Comparison of ENCODE assay signal across 19 mouse cellular contexts in the genomic region with DNA sequence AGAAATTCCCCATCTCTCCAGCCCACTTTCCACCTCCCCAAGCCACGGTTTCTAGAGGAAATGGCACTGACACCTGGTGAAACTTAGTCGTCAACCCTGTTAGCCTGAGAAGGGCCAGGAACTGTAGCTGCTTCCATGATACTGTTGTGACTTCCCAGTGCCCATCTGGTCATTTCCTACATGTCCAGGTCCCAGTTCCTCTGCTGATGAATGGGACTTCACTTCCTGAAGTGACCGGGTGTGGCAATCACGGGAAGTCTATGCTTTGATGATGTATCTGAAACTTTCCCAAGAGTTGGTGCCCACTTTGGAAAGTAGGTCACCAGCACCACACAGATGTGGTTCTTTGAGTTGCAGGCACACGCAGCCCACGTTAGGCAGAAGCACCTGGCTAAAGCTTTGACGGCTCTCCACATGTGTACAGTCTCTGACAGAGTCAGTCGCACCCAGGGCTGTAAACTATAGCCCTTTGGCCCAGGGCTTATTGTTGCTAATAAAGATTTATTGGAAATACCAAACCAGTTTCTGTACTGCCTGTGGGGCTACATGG. TPM values are rescaled to one million over a fixed set of nuclear protein-coding genes. Genes with fewer than 3 reads are reported as not detected.
DNase-seq lines count a peak whose midpoint lies in the region; ATAC-seq and TF ChIP-seq lines count a peak whose summit lies in the region.
"Had no signal": no experiment of that assay in that cellular context is flagged by ENCODE, and none has a peak within 500 bp of the region (broad histone marks: within the 10 kb centered on the region; RNA-seq: fewer than 3 reads in every experiment).

No protein-coding gene starts in this region.

- no peak overlapping the region for H3K9ac ChIP-seq in kidney, postnatal 0 days (ENCODE audit: low read depth, low read length)
- H3K9ac ChIP-seq in intestine, embryonic 16.5 days (ENCODE audit: low read depth, low read length) = no peak overlapping the region
- H3K9ac ChIP-seq: forebrain, embryonic 13.5 days; forebrain, postnatal 0 days; hindbrain, embryonic 12.5 days had no signal

- DNase-seq in kidney, postnatal 0 days (ENCODE audit: low spot score) = peak; percentile 35
- no peak for DNase-seq in kidney, postnatal 4 days
- DNase-seq in lung, postnatal 36 days = peak; percentile 34
- no peak for DNase-seq in lung, adult 2 months
- peak; percentile 45 to 60 for DNase-seq in thymus, postnatal 10 days (ENCODE audit: low spot score in 2 of 2)
- DNase-seq in thymus, postnatal 4 days = peak; percentile 61
- DNase-seq in spleen, postnatal 36 days (ENCODE audit: low spot score in 2 of 2) = no peak
- DNase-seq: adrenal gland, postnatal 10 days; cerebellum, adult 18-20 months; cerebellum, adult 9-11 months; forebrain, postnatal 0 days; gastrocnemius, postnatal 14 days; heart, postnatal 10 days; heart, postnatal 4 days had no signal

- TF ChIP-seq CTCF in kidney, postnatal 0 days (IDR thresholded peaks at IDR 0.05; ENCODE audit: low read depth) = no peak
- no peak for TF ChIP-seq CTCF in lung, adult 2 months (IDR thresholded peaks at IDR 0.05; ENCODE audit: insufficient read depth, low read length)

- ATAC-seq in kidney, postnatal 0 days (replicated peaks; ENCODE audit: low FRiP score, low read depth) = no peak
- no peak for ATAC-seq in intestine, embryonic 16.5 days
- ATAC-seq: forebrain, embryonic 13.5 days; forebrain, postnatal 0 days had no signal

- H3K27me3 ChIP-seq in kidney, postnatal 0 days (ENCODE audit: insufficient read depth, low read length) = no peaks in the 10 kb centered on the region
- no peaks in the 10 kb centered on the region for H3K27me3 ChIP-seq in intestine, embryonic 16.5 days (replicated peaks; ENCODE audit: control insufficient read depth, insufficient read depth, low read length)
- H3K27me3 ChIP-seq: forebrain, embryonic 13.5 days; hindbrain, embryonic 12.5 days had no signal

- H3K9me3 ChIP-seq in kidney, postnatal 0 days (replicated peaks; ENCODE audit: low read length) = no peaks in the 10 kb centered on the region
- no peaks in the 10 kb centered on the region for H3K9me3 ChIP-seq in intestine, embryonic 16.5 days (ENCODE audit: control insufficient read depth, low read length)
- H3K9me3 ChIP-seq: embryonic facial prominence, embryonic 10.5 days; forebrain, embryonic 13.5 days; hindbrain, embryonic 12.5 days had no signal

- no peaks in the 10 kb centered on the region for H3K36me3 ChIP-seq in kidney, postnatal 0 days (ENCODE audit: insufficient read depth, low read length)
- no peaks in the 10 kb centered on the region for H3K36me3 ChIP-seq in intestine, embryonic 16.5 days (ENCODE audit: control insufficient read depth, insufficient read depth, low read length)
- H3K36me3 ChIP-seq: embryonic facial prominence, embryonic 10.5 days; hindbrain, embryonic 12.5 days had no signal

- H3K4me3 ChIP-seq in kidney, postnatal 0 days (replicated peaks; ENCODE audit: low read depth, low read length) = no peak overlapping the region
- no peak overlapping the region for H3K4me3 ChIP-seq in lung, adult 2 months (replicated peaks; ENCODE audit: extremely low read depth, low read depth, low read length)
- no peak overlapping the region for H3K4me3 ChIP-seq in intestine, embryonic 16.5 days (ENCODE audit: low read length)
- H3K4me3 ChIP-seq: embryonic facial prominence, embryonic 10.5 days; forebrain, embryonic 13.5 days; hindbrain, embryonic 12.5 days had no signal

- no peak overlapping the region for H3K4me2 ChIP-seq in kidney, postnatal 0 days (ENCODE audit: low read length)
- no peak overlapping the region for H3K4me2 ChIP-seq in intestine, embryonic 16.5 days (ENCODE audit: low read depth, low read length)
- H3K4me2 ChIP-seq: forebrain, embryonic 13.5 days; hindbrain, embryonic 12.5 days had no signal

- 53% methylated on average over 8 of the region's 8 CpGs for WGBS in kidney, postnatal 0 days
- 43% methylated on average over 8 of the region's 8 CpGs for WGBS in lung, adult 2 months
- 66% methylated on average over 8 of the region's 8 CpGs for WGBS in intestine, embryonic 16.5 days

- H3K4me1 ChIP-seq in kidney, postnatal 0 days (replicated peaks; ENCODE audit: insufficient read depth, low read length) = peaks cover 5% of the 10 kb centered on the region; the same call in 1 of the 2 replicates
- no peaks in the 10 kb centered on the region for H3K4me1 ChIP-seq in lung, adult 2 months (ENCODE audit: control insufficient read depth, insufficient read depth, low read length)
- H3K4me1 ChIP-seq in intestine, embryonic 16.5 days (ENCODE audit: control insufficient read depth, insufficient read depth, low read length) = no peaks in the 10 kb centered on the region

- H3K27ac ChIP-seq in kidney, postnatal 0 days = no peak overlapping the region
- H3K27ac ChIP-seq in intestine, embryonic 16.5 days (ENCODE audit: low read length) = no peak overlapping the region
- H3K27ac ChIP-seq: embryonic facial prominence, embryonic 10.5 days; forebrain, embryonic 13.5 days; hindbrain, embryonic 12.5 days had no signal

- TF ChIP-seq POLR2A in lung, adult 2 months (IDR thresholded peaks at IDR 0.05; ENCODE audit: borderline replicate concordance, extremely low read depth, low read depth, low read length) = no peak

RNA-seq across cellular contexts. Expression of gene Ccdc63, which starts 15.3 kb away (rescaled TPM):
- not detected in 2 replicates for polyA plus RNA-seq in kidney, postnatal 0 days (2015; fragmentation: Nextera tagmentation; extraction: Ambion mirVana)
- 0.14 and 0.27 TPM in 2 replicates for polyA plus RNA-seq in lung, adult 2 months (2012; rRNA removed)
- not detected in 2 replicates for polyA plus RNA-seq in intestine, embryonic 16.5 days (2015; fragmentation: Nextera tagmentation; extraction: Ambion mirVana)
- polyA plus RNA-seq: C2C12; embryonic facial prominence, embryonic 10.5 days; forebrain, embryonic 13.5 days; hindbrain, embryonic 12.5 days had no signal

RNA-seq across cellular contexts. Expression of gene Myl2, which starts 24.5 kb away (rescaled TPM):
- polyA plus RNA-seq in kidney, postnatal 0 days (2015; fragmentation: Nextera tagmentation; extraction: Ambion mirVana) = 0.80 and 1.4 TPM in 2 replicates
- polyA plus RNA-seq in lung, adult 2 months (2012; rRNA removed) = 0.37 TPM in 1 of 2 replicates, not detected in the other
- polyA plus RNA-seq in intestine, embryonic 16.5 days (2015; fragmentation: Nextera tagmentation; extraction: Ambion mirVana) = 0.87 and 1.9 TPM in 2 replicates
- polyA plus RNA-seq: C2C12; embryonic facial prominence, embryonic 10.5 days had no signal

RNA-seq across cellular contexts. Expression of gene Ppp1cc, which starts 32.8 kb away (rescaled TPM):
- 203 and 220 TPM in 2 replicates for polyA plus RNA-seq in kidney, postnatal 0 days (2015; fragmentation: Nextera tagmentation; extraction: Ambion mirVana)
- polyA plus RNA-seq in lung, adult 2 months (2012; rRNA removed) = 67.6 and 81.1 TPM in 2 replicates
- polyA plus RNA-seq in intestine, embryonic 16.5 days (2015; fragmentation: Nextera tagmentation; extraction: Ambion mirVana) = 213 and 215 TPM in 2 replicates

Comparison
In these comparisons a context has a peak if more than half of its experiments do, and no peak if none do; other contexts are left out.
1. DNase-seq: peak in kidney, postnatal 0 days (single experiment), lung, postnatal 36 days (single experiment), thymus, postnatal 10 days (2 of 2) and thymus, postnatal 4 days (single experiment); none in kidney, postnatal 4 days (0 of 2), lung, adult 2 months (single experiment) and spleen, postnatal 36 days (0 of 2).